Mouse (Mus musculus) lung, adult 2 months (tissue): ENCODE data around the gene Rffl. TPM values are rescaled to one million over a fixed set of nuclear protein-coding genes. Genes with fewer than 3 reads are reported as not detected.

Experiments used
- DNase-seq: peaks from one replicate; pipeline ENCODE4 v3.0.0; 2022
- H3K4me1 ChIP-seq: fragments of 200-500 bp; 2 replicates; pipeline ENCODE4 v1.6.1; 2011; ENCODE audit warnings: low read length; ENCODE audit not compliant: control insufficient read depth, insufficient read depth
- H3K4me3 ChIP-seq: fragments of 200-500 bp; replicated peaks from 2 replicates; pipeline ENCODE3; 2011; ENCODE audit warnings: low read depth, mild to moderate bottlenecking, control low read depth, low read length; ENCODE audit errors: extremely low read depth
- CTCF ChIP-seq: fragments of 200-500 bp; IDR thresholded peaks from 2 replicates; pipeline ENCODE4 v1.5.1; 2011; ENCODE audit warnings: mild to moderate bottlenecking, low read length, control low read depth; ENCODE audit not compliant: insufficient read depth
- POLR2A ChIP-seq: fragments of 200-500 bp; IDR thresholded peaks from 2 replicates; pipeline ENCODE4 v1.6.1; 2011; ENCODE audit warnings: low read depth, mild to moderate bottlenecking, control low read depth, low read length, borderline replicate concordance; ENCODE audit errors: extremely low read depth
- WGBS: fragments of 180-500 bp; shearing (Covaris S2); methylation state at CpG from one replicate; pipeline ENCODE4 v1.1.7; 2018; 5-methylcytosine and 5-hydroxymethylcytosine counted together
- polyA plus RNA-seq: library from polyadenylated mRNA; depleted of rRNA; stranded (reverse); fragments of >200 nt; gene quantifications from 2 replicates; pipeline ENCODE4 v1.2.3, GENCODE M21; 2012

Rffl gene
- polyA plus RNA-seq, 1 experiment = 10.4 TPM

DNA sequence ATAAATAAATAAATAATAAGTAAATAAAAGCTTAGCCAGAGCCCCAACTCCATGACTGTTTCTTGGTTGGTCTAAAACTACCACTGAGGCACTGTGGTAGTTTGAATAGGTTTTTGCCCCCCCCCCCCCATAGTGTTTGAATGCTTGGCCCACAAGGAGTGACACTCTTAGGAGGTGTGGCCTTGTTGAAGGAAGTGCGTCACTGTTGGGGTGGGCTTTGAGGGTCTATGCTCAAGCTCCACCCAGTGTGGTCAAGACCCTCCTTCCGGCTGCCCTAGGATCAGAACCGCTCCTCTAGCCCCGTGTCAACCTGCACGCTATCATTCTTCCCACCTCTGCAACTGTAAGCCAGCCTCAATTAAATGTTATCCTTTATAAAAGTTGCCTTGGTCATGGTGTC, 4.6 kb upstream of the Rffl start:
- no peaks in the 10 kb centered on the region for H3K4me1 ChIP-seq
- 94% methylated on average over 5 of the region's 5 CpGs for WGBS
- no peak overlapping the region for H3K4me3 ChIP-seq
- DNase-seq = no peak
- no peak for TF ChIP-seq CTCF
- no peak for TF ChIP-seq POLR2A

DNA sequence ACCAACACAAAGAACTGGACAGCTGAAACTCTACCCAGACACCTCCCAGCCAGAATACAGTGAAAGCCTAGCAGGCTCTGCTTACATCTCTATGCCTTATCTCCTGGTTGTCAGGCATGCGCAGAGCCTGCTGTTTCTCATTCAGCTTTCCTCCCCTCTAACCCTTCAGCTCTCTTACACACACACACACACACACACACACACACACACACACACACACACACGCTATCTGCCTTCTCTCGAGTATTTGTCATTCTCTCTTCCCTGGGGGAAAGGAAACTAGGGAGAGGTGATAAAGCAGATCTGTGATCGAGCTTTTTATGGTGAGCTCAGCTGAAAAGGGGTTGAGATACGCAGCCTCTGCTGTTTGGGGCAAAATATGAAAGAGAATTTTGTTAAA, 3.9 kb upstream of the Rffl start:
- TF ChIP-seq CTCF (no peak), POLR2A (no peak)
- no peak overlapping the region for H3K4me3 ChIP-seq
- no peak for DNase-seq
- peaks cover under 1% of the 10 kb centered on the region; the same call in 1 of the 2 replicates for H3K4me1 ChIP-seq
- WGBS = 56% methylated on average over 5 of the region's 5 CpGs

DNA sequence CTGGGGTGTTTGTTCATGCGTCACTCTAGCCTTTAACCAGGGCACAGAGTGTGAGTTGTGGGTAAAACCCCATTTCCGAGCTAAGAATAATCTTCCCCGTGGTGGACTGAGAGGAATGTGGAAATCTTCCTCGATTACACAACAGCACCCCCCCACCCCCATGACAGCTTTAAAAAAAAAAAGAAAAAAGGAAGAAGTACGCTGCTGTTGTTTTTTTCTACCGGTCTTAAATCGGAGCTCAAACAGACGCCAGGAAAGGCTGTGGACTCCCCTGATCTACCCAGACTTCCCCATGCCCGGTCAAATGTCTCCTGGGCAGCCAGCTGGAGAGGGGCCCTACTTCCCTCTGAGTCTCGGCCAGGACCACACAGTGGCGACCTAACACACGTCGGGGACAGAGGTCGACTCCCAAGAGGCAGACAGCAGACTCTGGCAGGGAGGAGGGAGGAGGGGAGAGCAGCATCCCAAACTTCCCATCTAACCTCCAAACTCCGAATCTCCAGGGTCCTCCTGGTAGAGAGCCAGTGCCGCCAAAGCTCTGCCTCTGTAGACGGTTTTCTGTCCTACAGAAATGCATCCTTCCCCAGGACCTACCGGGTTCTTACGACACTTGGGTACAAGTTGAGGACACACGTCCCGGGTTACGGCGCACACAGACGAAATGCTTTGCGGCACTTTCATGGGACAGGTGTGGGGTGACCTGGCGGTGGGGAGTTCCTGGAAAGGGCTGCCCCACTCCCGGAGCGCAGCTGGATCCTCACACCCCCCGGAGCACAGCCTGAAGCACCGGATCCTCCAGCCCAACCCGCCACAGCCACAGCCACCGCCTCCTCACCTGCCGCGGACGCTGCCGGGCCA, 608 bp downstream of the Rffl start:
- WGBS = 1% methylated on average over 36 of the region's 36 CpGs
- H3K4me1 ChIP-seq = peaks cover 5% of the 10 kb centered on the region
- 0 out of 2 replicates have a peak, but pooled peaks have one; percentile 16 for TF ChIP-seq POLR2A
- TF ChIP-seq CTCF = no peak
- DNase-seq = peak; percentile 66
- peak overlapping the region; percentile 86 for H3K4me3 ChIP-seq

DNA sequence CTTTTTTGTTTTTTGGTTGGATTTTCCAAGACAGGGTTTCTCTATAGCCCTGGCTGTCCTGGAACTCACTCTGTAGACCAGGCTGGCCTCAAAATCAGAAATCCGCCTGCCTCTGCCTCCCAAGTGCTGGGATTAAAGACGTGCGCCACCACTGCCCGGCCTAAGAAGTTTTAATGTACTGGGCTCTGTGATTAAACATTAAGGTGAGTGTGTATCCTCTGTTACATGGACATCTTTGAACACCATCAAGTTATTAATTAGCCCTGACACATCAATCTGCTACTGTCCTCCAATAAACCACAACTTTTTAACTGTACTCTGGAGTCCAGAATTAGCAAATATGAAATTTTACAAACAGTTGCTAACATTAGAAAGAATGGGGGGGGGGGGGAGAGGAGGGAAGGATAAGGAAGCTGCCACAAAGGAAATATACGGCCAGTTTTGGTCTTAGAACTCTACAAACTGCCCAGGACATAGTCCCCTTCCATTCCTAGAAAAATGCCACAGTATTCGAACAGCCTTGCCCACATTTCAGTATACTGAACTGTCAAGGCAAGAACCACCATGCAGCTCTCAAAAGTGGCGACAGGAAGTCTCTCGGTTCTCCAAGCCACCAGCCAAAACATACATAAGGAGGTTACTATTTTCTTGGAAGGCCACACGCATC, 1.4 kb downstream of the Rffl start:
- Histone ChIP-seq H3K4me1 (peaks cover 5% of the 10 kb centered on the region), H3K4me3 (peak overlapping the region; percentile 86)
- no peak for TF ChIP-seq CTCF
- no peak for TF ChIP-seq POLR2A
- DNase-seq = no peak
- WGBS = 50% methylated on average over 9 of the region's 9 CpGs

GRCm38 (mm10) chr11:82867956-82868355, 3.1 kb downstream of the Rffl start:
- no peak for DNase-seq
- Histone ChIP-seq H3K4me1 (peaks cover 5% of the 10 kb centered on the region), H3K4me3 (no peak overlapping the region)
- TF ChIP-seq POLR2A = no peak
- TF ChIP-seq CTCF = no peak
- 76% methylated on average over 5 of the region's 5 CpGs for WGBS

GRCm38 (mm10) chr11:82866850-82867564, 4.0 kb downstream of the Rffl start:
- WGBS = 35% methylated on average over 7 of the region's 7 CpGs

DNA sequence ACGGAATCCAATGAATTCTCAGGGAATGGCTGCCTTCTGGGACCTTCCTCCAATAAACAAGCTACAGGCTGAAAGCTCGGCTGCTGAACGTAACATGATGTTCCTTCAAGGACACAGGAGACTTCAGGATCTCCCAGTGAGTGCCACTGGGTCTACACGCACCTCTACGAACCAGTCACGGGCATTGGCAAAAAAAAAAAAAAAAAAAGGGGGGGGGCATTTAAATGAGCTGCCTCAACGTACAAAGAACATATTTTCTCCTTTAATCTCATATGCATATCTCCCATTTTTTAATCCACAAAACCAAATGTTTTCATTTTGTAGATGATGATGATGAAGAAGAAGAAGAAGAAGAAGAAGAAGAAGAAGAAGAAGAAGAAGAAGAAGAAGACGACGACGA, 5.1 kb downstream of the Rffl start:
- no peak for DNase-seq
- TF ChIP-seq POLR2A (no peak), CTCF (no peak)
- Histone ChIP-seq H3K4me3 (no peak overlapping the region), H3K4me1 (peaks cover 7% of the 10 kb centered on the region)
- WGBS = 87% methylated on average over 10 of the region's 10 CpGs

More at GRCm38 (mm10) chr11:82866850-82867564, 4.0 kb downstream of the Rffl start:
- Histone ChIP-seq H3K4me3 (no peak overlapping the region), H3K4me1 (peaks cover 5% of the 10 kb centered on the region)
- no peak for DNase-seq
- no peak for TF ChIP-seq CTCF
- TF ChIP-seq POLR2A = no peak

DNA sequence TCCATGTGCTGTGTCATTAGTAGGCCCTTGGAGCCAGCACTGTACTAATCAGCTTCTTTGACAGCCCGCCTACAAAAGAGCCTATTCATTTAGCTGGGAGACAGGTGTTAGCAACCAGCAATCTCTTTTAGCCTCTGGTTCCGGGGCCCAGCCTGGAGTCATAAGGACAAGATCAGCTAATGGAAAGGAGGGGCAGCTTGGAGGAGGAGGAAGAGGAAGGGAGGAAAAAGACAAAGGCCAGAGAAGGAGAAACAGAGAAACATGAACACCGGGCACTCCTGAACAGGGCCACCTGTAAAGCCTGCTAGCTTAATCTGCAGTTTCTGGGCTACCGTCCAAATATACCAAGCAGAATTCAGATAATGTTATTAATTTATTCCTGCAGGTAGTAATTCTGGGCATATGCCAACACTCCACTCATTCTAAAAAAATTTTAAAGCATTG, 7.5 kb downstream of the Rffl start:
- no peak for TF ChIP-seq CTCF
- TF ChIP-seq POLR2A = no peak
- H3K4me3 ChIP-seq = no peak overlapping the region
- WGBS = 63% methylated on average over 4 of the region's 4 CpGs
- H3K4me1 ChIP-seq = peaks cover 4% of the 10 kb centered on the region
- no peak for DNase-seq

GRCm38 (mm10) chr11:82863059-82863458, 8.0 kb downstream of the Rffl start:
- DNase-seq = no peak
- WGBS = 93% methylated on average over 2 of the region's 2 CpGs
- TF ChIP-seq CTCF (no peak), POLR2A (no peak)
- no peak overlapping the region for H3K4me3 ChIP-seq
- peaks cover 4% of the 10 kb centered on the region for H3K4me1 ChIP-seq
